Mouse (Mus musculus): ENCODE measurements around the gene Eef1akmt3. TPM values are rescaled to one million over a fixed set of nuclear protein-coding genes. Genes with fewer than 3 reads are reported as not detected.
A peak's percentile ranks its signal among the peaks of the same experiment; 100 is the strongest.

The Eef1akmt3 gene
- total and polyA plus RNA-seq, 2 experiments = 0.09 TPM; not detected in 1

DNA sequence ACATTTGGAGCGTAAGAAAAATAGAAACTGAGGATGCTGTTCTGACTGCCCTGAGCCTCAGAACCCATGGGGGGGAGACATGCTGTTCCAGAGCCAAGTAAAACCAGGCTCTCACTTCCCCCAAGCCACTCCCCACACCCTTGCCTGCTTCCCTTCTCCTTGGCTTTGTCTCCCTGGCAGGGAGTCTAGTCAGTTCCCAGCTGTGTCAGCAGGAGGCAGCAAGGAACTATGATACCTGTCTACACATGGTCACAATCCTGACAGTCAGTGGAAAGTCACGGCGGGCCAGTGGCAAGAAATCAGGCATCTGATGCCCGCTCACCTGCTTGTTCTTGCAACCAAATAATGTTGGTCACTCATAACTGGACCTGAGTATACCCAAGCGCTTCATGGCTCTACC, 24.8 kb downstream of the Eef1akmt3 start:
- Histone ChIP-seq H3K36me3 (ENCODE audit: control insufficient read depth, insufficient read depth, low read length) (no peaks in the 10 kb centered on the region), H3K27me3 (ENCODE audit: control insufficient read depth, insufficient read depth, low read length) (no peaks in the 10 kb centered on the region), H3K4me1 (ENCODE audit: control insufficient read depth, insufficient read depth, low read length) (no peaks in the 10 kb centered on the region), H3K4me3 (ENCODE audit: insufficient read depth, low read depth, low read length) (no peak overlapping the region), H3K27ac (replicated peaks; ENCODE audit: insufficient read depth, low read depth, low read length) (no peak overlapping the region), H3K79me2 (ENCODE audit: control insufficient read depth, insufficient read depth, low read length) (no peaks in the 10 kb centered on the region), H3K9ac (ENCODE audit: low read depth, low read length) (no peak overlapping the region)
- no peak for TF ChIP-seq POLR2A (IDR thresholded peaks at IDR 0.05; ENCODE audit: extremely low read depth, insufficient read depth, low read length)
- TF ChIP-seq CTCF (IDR thresholded peaks at IDR 0.05; ENCODE audit: low read depth, low read length) = peak; percentile 23; the same call in 1 of the 2 replicates
- no peak for DNase-seq (ENCODE audit: extremely low read depth, low read depth, low spot score)
- WGBS = 57% methylated on average over 5 of the region's 5 CpGs

DNA sequence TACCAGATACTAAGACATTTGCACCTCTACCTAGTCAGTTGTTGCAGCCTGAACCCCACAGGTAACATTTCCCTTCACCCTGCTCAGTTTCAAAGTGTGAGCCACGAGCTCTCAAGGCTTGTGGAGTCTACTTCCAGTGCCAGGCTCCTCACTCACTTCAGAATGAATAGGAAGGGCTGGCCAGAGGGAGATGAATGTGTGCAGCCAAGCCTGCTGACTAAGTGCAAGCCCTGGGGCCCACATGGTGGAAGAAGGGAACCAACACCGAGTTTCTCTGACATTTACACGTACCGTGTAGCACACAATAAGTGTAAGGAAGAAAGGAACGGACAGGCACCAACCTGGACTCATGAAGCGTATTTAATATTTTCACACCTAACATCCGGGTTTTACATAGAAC, 37.5 kb downstream of the Eef1akmt3 start:
- Histone ChIP-seq H3K9ac (ENCODE audit: low read depth, low read length) (no peak overlapping the region), H3K27ac (replicated peaks; ENCODE audit: insufficient read depth, low read depth, low read length) (no peak overlapping the region), H3K36me3 (ENCODE audit: control insufficient read depth, insufficient read depth, low read length) (no peaks in the 10 kb centered on the region), H3K79me2 (ENCODE audit: control insufficient read depth, insufficient read depth, low read length) (no peaks in the 10 kb centered on the region), H3K27me3 (ENCODE audit: control insufficient read depth, insufficient read depth, low read length) (no peaks in the 10 kb centered on the region), H3K4me3 (ENCODE audit: insufficient read depth, low read depth, low read length) (no peak overlapping the region), H3K4me1 (ENCODE audit: control insufficient read depth, insufficient read depth, low read length) (peaks cover 3% of the 10 kb centered on the region; the same call in 1 of the 2 replicates)
- TF ChIP-seq POLR2A (IDR thresholded peaks at IDR 0.05; ENCODE audit: extremely low read depth, insufficient read depth, low read length) = no peak
- no peak for TF ChIP-seq CTCF (IDR thresholded peaks at IDR 0.05; ENCODE audit: low read depth, low read length)
- 90% methylated on average over 7 of the region's 7 CpGs for WGBS
- DNase-seq (ENCODE audit: extremely low read depth, low read depth, low spot score) = no peak

DNA sequence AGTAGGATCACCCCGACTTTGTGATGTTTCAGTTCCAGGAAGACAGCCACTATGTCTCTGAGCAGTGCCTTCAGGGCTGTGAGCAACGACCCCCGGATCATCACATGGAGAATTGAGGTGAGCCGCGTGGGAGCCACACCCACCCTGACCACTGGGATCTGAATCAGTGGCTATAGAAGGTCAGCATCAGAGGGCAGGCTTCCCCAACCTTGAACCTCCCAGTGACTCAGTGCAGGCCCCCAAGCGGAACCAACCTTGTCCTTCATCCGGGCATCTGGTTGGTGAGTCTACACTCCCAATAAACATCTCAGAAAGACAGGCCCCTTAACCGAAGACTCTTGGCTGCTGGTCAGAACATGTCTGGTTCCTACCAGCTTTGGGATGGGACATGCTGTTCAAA, 38.0 kb downstream of the Eef1akmt3 start:
- no peak overlapping the region for H3K27ac ChIP-seq (replicated peaks; ENCODE audit: insufficient read depth, low read depth, low read length)
- H3K36me3 ChIP-seq (ENCODE audit: control insufficient read depth, insufficient read depth, low read length) = 0 out of 2 replicates have a peak, but pooled peaks cover 2% of the 10 kb centered on the region
- H3K4me3 ChIP-seq (ENCODE audit: insufficient read depth, low read depth, low read length) = no peak overlapping the region
- no peak for DNase-seq (ENCODE audit: extremely low read depth, low read depth, low spot score)
- WGBS = 86% methylated on average over 8 of the region's 8 CpGs
- H3K79me2 ChIP-seq (ENCODE audit: control insufficient read depth, insufficient read depth, low read length) = no peaks in the 10 kb centered on the region
- H3K4me1 ChIP-seq (ENCODE audit: control insufficient read depth, insufficient read depth, low read length) = peaks cover 3% of the 10 kb centered on the region; the same call in 1 of the 2 replicates
- TF ChIP-seq POLR2A (IDR thresholded peaks at IDR 0.05; ENCODE audit: extremely low read depth, insufficient read depth, low read length) (no peak), CTCF (IDR thresholded peaks at IDR 0.05; ENCODE audit: low read depth, low read length) (no peak)
- H3K9ac ChIP-seq (ENCODE audit: low read depth, low read length) = no peak overlapping the region
- H3K27me3 ChIP-seq (ENCODE audit: control insufficient read depth, insufficient read depth, low read length) = no peaks in the 10 kb centered on the region

DNA sequence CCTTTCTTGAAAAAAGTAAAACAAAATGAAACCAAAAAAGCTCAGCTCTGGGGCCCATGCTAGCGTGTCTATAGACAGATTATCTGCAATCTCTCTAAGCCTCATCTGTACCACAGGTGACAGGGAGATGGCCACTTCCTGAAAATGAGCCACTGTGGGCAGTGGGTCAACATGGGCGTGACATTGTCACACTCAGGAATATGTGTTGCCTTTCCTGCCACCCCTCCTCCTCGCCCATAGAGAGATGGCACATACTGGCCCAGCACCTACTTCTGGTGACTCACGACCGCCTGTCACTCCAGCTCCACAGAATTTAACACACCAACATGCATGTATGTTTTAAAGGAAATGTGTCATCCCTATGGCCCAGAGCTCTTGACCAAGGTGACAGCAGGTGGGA, 38.5 kb downstream of the Eef1akmt3 start:
- Histone ChIP-seq H3K27me3 (ENCODE audit: control insufficient read depth, insufficient read depth, low read length) (no peaks in the 10 kb centered on the region), H3K4me3 (ENCODE audit: insufficient read depth, low read depth, low read length) (no peak overlapping the region), H3K36me3 (ENCODE audit: control insufficient read depth, insufficient read depth, low read length) (peaks cover 5% of the 10 kb centered on the region; the same call in 1 of the 2 replicates), H3K9ac (ENCODE audit: low read depth, low read length) (no peak overlapping the region), H3K79me2 (ENCODE audit: control insufficient read depth, insufficient read depth, low read length) (no peaks in the 10 kb centered on the region), H3K4me1 (ENCODE audit: control insufficient read depth, insufficient read depth, low read length) (peaks cover 3% of the 10 kb centered on the region; the same call in 1 of the 2 replicates), H3K27ac (replicated peaks; ENCODE audit: insufficient read depth, low read depth, low read length) (no peak overlapping the region)
- no peak for DNase-seq (ENCODE audit: extremely low read depth, low read depth, low spot score)
- WGBS = 80% methylated on average over 5 of the region's 5 CpGs
- TF ChIP-seq POLR2A (IDR thresholded peaks at IDR 0.05; ENCODE audit: extremely low read depth, insufficient read depth, low read length) (no peak), CTCF (IDR thresholded peaks at IDR 0.05; ENCODE audit: low read depth, low read length) (no peak)

DNA sequence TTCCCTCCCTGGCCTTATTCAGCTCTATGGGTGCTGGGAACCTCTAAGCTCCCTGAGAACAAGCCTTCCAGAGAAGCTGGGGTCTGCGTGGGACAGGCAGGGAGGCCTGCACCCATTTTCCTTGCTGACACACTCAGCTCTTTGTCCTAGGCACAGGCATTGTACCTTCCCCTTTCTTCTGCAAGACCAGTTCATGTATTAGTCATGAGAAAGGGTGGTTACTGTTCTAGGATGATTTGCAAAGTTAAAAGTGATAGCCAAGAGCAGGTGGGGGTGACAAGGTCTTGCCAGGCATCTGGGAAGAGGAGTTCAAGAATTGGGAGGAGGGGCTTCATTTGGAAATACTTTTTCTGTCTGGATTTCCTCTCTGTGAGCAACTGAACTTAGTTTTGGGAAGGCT, 39.3 kb downstream of the Eef1akmt3 start:
- Histone ChIP-seq H3K9ac (ENCODE audit: low read depth, low read length) (no peak overlapping the region), H3K27ac (replicated peaks; ENCODE audit: insufficient read depth, low read depth, low read length) (no peak overlapping the region), H3K79me2 (ENCODE audit: control insufficient read depth, insufficient read depth, low read length) (no peaks in the 10 kb centered on the region), H3K27me3 (ENCODE audit: control insufficient read depth, insufficient read depth, low read length) (no peaks in the 10 kb centered on the region), H3K4me1 (ENCODE audit: control insufficient read depth, insufficient read depth, low read length) (peaks cover 3% of the 10 kb centered on the region; the same call in 1 of the 2 replicates), H3K36me3 (ENCODE audit: control insufficient read depth, insufficient read depth, low read length) (peaks cover 9% of the 10 kb centered on the region; the same call in 1 of the 2 replicates), H3K4me3 (ENCODE audit: insufficient read depth, low read depth, low read length) (no peak overlapping the region)
- TF ChIP-seq POLR2A (IDR thresholded peaks at IDR 0.05; ENCODE audit: extremely low read depth, insufficient read depth, low read length) = no peak
- TF ChIP-seq CTCF (IDR thresholded peaks at IDR 0.05; ENCODE audit: low read depth, low read length) = no peak
- DNase-seq (ENCODE audit: extremely low read depth, low read depth, low spot score) = no peak
- WGBS = 87% methylated on average over 1 of the region's 1 CpGs

DNA sequence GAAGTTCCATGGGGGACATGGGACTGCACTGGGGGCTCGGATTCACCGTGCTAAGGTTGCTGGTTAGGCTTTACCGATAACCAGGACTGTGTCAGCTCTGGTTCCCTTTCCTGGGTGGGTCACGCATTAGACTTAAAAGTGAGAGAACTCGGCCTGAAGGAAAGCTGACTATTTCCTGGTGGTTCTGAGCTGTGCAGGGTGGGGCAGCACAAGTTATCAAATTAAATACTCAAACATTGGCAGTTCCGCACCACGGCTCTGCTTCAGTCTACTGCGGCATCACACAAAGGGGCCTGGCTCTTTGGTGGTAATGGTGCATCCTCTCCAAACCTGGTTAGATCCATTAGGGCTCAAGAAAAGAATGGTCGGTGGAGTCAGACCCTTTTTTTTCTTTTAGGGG, 40.0 kb downstream of the Eef1akmt3 start:
- Histone ChIP-seq H3K4me1 (ENCODE audit: control insufficient read depth, insufficient read depth, low read length) (peaks cover 3% of the 10 kb centered on the region; the same call in 1 of the 2 replicates), H3K9ac (ENCODE audit: low read depth, low read length) (no peak overlapping the region), H3K27ac (replicated peaks; ENCODE audit: insufficient read depth, low read depth, low read length) (no peak overlapping the region), H3K79me2 (ENCODE audit: control insufficient read depth, insufficient read depth, low read length) (no peaks in the 10 kb centered on the region), H3K27me3 (ENCODE audit: control insufficient read depth, insufficient read depth, low read length) (no peaks in the 10 kb centered on the region), H3K36me3 (ENCODE audit: control insufficient read depth, insufficient read depth, low read length) (peaks cover 9% of the 10 kb centered on the region; the same call in 1 of the 2 replicates), H3K4me3 (ENCODE audit: insufficient read depth, low read depth, low read length) (no peak overlapping the region)
- WGBS = 74% methylated on average over 9 of the region's 9 CpGs
- no peak for DNase-seq (ENCODE audit: extremely low read depth, low read depth, low spot score)
- no peak for TF ChIP-seq CTCF (IDR thresholded peaks at IDR 0.05; ENCODE audit: low read depth, low read length)
- no peak for TF ChIP-seq POLR2A (IDR thresholded peaks at IDR 0.05; ENCODE audit: extremely low read depth, insufficient read depth, low read length)
